Mouse (Mus musculus) neural tube, embryonic 10.5 days (tissue): ENCODE measurements around the gene Oas2.

ENCODE experiments used
- DNase-seq: peaks from one replicate; pipeline ENCODE4 v3.0.0-alpha.2; 2017; ENCODE audit warnings: low spot score; ENCODE audit errors: extremely low spot score

The Oas2 gene

DNA sequence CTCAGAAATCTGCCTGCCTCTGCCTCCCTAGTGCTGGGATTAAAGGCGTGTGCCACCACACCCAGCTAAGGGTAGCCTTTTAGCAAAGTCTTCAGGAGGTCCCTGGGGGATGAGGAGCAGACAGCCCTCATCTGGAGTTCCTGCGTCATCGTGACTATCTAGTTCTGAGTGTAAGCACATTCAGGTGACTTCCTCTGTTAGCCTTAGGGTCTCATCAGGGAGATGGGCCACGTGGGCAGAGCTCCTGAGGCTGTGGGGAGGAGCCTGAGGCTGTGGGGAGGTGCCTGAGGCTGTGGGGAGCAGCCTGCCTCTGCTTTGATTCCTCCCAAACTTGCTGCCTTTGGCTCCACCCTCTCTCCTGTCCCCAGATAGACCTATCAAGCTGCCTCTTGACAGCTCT, 52.8 kb downstream of the Oas2 start:
- DNase-seq, result no peak

DNA sequence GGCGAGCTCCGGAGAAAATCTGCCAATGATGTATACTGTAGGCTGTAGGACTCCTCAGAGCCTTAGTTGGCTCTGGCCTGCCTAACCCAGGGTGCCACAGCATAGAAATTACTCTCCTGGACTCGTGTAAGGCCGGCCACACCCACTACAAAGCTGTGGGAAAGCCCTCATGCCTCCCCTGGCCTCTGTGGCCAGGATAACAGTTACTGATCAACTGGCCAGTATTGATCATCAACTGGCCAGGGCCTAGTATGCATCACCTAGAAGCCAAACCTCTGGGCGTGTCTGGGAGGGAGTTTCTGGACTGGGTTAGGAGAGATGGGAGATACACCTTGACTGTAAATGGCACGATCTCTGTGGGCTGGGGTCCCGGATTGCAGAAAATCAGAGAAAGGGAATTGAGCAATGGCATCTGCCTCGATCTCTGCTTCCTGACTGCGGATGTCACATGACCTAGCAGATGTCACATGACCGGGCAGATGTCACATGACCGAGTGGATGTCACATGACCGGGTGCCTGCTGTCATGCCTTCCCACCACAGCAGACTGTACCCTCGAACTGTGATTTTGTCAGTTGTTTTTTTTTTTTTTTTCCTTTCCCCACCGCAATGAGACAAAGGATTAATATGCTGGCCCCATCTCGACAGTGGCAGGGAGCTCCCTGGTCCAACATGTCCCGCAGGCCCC, 53.5 kb downstream of the Oas2 start:
- DNase-seq, result no peak

DNA sequence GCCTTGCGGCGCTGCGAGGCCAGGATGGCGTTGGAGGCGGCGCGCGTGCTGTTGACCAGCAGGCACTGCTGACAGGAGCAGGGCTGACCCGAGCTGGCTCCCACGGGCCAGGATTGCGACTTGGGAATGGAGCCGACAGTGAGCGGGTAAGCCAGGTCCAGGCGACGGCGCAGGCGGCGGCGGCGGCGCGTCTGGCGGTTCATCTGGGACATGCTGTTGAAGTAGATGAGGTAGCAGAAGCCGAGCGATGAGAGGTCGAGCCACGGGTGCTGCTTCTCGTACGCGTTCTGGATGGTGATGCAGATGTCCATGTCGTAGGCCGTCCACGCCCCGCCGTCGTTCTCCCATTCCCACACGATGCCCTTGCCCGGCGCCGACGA, 55.0 kb downstream of the Oas2 start:
- DNase-seq, result no peak

DNA sequence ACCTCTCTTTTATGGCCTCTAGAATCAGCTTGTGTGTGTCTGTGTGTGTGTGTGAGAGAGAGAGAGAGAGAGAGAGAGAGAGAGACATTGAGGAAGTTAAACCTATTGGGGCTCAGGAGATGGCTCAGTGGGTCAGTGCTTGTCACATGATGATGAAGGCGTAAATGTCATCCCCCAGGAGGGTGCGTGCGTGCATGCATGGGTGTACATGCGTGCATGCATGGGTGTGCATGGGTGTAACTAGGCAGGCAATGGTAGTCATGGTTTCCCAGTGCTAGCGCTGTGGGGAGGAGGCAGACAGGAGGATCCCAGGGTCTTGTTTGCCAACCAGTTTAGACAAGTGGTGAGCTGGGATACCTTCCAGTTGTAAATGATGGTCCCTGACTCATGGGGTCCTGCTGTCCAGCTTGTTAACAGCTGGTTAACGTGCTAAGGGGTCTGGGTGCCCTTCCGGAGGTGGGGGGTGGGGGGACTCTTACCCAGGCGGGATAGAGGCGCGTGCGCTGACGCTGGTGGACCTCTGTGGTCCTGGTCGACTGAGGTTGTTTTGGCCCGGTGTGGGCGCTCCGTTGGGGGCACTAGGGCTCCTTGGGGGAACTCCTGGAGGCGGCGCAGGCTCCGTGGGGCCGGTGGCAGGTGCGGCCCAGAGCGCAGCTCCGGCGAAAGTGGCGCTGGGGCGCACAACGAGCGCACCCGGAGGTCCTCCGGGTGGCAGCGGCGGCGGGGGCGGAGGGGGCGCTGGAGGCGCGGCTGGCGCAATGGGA, 55.5 kb downstream of the Oas2 start:
- no peak for DNase-seq

DNA sequence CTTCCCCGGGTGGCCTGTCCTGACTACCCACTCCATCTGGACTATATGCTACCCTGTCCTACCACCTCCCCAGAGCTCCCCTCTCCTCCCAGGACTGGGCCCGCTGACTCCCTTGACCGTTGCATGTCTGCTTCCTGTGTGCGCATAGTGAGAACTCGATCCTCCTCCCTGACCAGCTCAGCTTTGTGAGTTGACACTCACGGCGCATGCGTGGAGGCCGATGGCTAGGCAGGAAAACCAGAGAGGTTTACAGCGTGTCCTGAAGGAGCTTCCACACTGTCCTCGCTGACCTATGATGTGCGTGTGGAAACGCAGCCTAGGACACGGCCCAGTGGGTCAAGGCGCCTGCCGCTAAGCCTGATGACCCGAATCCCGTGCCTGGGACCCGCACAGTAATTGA, 57.6 kb downstream of the Oas2 start:
- no peak for DNase-seq

DNA sequence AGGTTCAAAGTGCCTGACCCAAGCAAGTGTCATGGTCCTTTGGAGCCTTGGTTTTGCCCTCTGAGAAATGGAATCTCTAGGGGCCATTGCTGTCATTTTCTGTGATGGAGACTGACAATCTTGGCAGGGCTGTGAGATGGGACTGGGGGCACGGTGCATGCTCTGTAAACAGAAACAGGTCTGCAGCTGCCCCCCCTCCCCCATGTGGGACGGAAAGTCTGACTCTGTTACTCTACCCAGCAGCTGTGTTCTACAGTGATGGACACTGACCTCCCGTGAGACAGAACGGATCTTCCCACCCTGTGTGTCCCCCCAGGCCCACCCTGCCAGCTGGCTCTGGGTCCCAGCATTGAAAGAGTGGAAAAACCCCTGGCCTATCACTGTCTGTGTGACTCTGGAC, 59.2 kb downstream of the Oas2 start:
- no peak for DNase-seq

DNA sequence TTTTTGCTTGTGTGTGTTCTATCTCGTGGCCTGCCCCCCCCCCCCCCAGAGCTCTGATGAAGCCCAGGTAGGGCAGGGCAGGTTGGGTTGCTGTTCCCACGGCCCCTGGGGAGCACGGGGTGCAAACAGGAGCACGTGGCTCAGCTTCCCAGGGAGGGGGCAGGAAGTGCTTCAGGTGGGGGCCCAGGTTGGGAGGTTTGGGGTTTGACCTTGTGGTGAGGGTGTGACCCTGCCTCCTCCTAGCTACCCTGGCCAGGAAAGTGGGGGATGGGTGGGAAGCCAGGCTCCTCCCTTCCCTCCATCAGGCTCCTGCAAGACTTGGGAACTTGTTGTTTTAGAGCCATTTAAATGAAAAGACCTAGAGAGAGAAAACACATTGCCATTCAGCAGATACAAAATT, 61.2 kb downstream of the Oas2 start:
- no peak for DNase-seq

DNA sequence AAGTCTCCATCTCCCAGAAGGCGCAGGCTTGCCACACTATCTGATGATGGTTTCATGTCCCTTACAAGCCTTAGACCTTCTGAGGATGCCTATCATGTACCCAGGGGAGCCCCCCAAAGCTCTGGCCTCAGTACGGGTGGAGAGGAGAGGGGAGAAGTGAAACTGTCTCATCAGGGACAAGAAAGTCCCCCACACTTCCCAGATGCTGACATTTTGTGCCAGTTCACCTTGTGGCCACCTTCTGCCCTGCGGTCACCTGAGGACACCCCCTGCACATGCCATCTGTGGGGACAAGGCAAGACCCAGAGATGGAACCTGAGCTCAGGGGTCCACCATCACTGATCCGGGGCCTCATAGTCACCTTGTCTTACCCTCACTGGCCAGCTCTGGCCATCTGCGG, 61.8 kb downstream of the Oas2 start:
- DNase-seq, result no peak

DNA sequence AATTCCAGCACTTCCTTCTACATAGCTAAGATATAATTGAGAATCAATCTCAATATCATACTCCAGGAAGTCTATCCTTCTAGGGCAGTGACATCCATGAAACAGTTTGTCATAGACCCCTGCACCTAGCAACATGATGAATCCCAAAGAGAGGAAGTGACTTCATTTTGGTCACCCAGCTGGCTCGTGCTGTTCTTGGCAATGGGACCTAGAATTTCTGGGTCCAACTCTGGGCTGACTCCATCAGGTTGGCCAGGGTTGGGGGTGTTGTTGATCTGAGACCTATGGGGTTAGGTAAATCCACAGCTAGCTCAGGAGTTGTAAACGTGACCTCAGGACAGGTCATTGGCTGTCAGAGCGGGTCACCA, 62.2 kb downstream of the Oas2 start:
- DNase-seq, result no peak

DNA sequence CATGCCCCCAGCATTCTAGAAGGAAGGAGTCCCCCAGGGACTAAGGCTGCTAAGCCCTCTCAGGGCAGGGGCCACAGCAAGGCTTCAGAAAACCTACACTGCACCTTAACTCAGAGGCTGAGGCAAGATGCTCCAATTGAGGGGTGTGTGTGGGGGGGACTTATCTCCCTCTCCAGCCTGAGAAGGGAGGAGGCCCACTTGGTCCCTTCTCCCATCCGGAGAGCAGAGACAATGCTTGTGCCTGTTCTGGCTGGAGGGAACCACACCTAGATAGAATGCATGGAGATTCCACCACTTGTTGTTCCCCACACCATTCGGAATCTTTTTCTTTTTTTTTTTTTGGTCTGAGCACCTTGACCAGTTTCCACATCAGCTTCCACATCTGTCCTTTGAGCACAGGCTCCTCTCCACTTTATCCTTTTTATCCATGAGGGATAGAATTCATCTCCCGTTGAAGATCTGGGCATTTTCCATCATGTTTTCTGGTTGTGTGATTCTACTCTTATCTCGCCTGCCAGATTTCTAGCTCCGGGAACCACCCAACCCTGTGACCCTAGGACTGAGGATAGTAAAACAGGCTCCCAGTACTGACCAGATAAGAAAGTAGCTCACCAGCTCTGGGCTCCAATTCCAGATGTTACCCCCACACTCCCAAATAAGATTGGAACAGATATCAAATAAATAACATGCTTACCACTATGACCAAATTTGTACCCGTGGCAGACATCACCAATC, 62.7 kb downstream of the Oas2 start:
- no peak for DNase-seq

DNA sequence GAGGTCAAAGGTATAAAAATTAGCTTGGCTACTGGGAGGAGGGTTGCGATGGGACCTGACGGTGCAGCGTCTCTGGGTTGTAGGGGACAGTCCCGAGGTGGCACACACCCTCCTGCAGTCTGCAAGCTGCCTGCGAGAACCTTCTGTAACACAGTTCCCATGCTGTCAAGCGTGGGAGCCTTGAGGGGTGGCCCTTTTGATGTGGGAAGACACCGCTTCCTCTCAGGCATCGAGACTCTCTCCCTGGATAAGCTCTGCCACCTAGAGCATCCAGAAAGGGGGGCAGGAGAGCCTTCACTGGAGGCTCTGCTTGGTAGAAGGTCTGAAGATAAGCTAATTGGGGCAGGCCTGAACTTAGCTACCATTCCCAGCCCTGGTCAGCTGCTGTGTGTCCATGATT, 64.0 kb downstream of the Oas2 start:
- DNase-seq, result no peak

DNA sequence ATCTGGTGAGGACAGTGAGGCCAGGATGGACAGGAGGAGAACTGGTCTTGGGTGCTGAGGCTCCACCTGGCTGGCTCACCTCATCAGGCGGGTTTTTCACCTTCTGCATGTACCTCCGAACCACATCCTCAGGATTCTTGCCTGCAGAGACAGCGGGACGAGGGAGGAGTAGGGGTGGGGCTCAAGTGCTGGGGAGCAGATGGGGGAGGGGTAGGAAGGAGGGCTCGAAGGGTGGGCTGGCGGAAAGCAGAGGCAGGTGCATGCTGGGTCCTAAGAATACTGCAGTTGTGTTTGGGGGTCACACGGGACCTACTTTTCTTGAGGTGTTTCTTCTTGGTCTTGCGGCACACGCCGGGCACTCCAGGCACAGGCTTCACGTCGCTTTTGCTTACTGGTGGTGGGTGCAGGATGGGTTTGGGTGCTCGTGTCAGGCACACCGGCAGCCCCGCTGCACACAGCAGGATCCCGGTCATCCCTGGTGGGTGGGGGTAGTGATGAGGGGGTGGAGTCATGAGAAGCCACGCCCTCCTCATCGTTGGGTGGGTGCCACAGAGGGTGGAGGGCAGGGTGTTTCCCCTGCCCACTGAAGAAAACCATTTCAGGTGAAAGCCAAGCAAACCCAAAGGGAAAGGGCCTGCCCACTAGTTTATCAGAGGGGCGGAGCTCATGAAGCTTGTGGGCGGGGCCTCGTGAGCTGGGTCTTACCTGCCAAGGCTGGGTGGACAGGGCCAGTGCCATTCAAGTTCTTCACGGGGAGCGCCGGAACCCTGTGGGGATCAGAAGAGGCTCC, 66.5 kb downstream of the Oas2 start:
- no peak for DNase-seq

DNA sequence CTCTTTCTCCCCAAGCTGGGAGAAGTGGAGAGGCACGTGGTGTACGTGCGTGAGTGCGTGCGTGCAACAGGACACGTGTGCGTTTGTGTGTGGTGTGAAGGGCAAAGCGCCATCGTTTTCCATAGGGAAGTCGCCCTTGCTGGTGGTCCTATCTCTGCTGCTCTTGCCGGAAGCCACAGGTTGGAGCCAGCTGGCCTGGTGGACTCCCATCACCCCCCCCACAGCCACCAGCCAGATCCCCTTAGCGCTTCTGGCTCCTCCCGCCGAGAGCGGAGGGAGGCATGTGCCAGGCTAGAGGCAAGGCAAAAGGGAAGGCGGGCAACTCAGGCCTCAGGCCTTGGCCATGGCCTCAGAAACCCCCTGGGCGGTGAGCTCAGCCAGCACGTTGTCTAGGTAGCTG, 68.7 kb downstream of the Oas2 start:
- no peak for DNase-seq
